Mouse (Mus musculus) cerebellum, adult 2 months (tissue): ENCODE data around the gene Maz. TPM values are rescaled to one million over a fixed set of nuclear protein-coding genes. Genes with fewer than 3 reads are reported as not detected.

ENCODE experiments used
- DNase-seq, 2 experiments: peaks; one replicate each; pipeline ENCODE4 v3.0.0; 2021
- H3K27ac ChIP-seq: fragments of 200-500 bp; 2 replicates; pipeline ENCODE4 v1.5.1; 2012; ENCODE audit warnings: low read length, control low read depth, inconsistent platforms; ENCODE audit not compliant: insufficient read depth
- H3K27me3 ChIP-seq: fragments of 200-500 bp; 2 replicates; pipeline ENCODE4 v1.6.1; 2012; ENCODE audit warnings: inconsistent platforms, mild to moderate bottlenecking, low read length, moderate library complexity; ENCODE audit not compliant: control insufficient read depth, insufficient read depth
- H3K4me1 ChIP-seq: fragments of 200-500 bp; 2 replicates; pipeline ENCODE4 v1.6.1; 2011; ENCODE audit warnings: low read length; ENCODE audit not compliant: control insufficient read depth, insufficient read depth
- H3K4me3 ChIP-seq: fragments of 200-500 bp; replicated peaks from 2 replicates; pipeline ENCODE3; 2011; ENCODE audit warnings: mild to moderate bottlenecking, low read depth, low read length, control low read depth; ENCODE audit not compliant: insufficient read depth
- CTCF ChIP-seq: fragments of 200-500 bp; IDR thresholded peaks from 2 replicates; pipeline ENCODE4 v1.5.1; 2011; ENCODE audit warnings: low read depth, mild to moderate bottlenecking, control low read depth, low read length, moderate library complexity, borderline replicate concordance; ENCODE audit not compliant: insufficient read depth
- POLR2A ChIP-seq: fragments of 200-500 bp; IDR thresholded peaks from 2 replicates; pipeline ENCODE4 v1.6.1; 2011; ENCODE audit warnings: low read length, control low read depth, borderline replicate concordance; ENCODE audit not compliant: insufficient read depth
- WGBS: fragments of 180-500 bp; shearing (Covaris S2); methylation state at CpG from one replicate; pipeline ENCODE4 v1.1.7; 2018; 5-methylcytosine and 5-hydroxymethylcytosine counted together
- polyA plus RNA-seq: library from polyadenylated mRNA; depleted of rRNA; stranded (reverse); fragments of >200 nt; gene quantifications from 2 replicates; pipeline ENCODE4 v1.2.3, GENCODE M21; 2012

Gene Maz
- polyA plus RNA-seq, 1 experiment: 198 TPM

GRCm38 (mm10) chr7:127016081-127016480 lies 10.8 kb downstream of the Maz start:
- Histone ChIP-seq H3K4me3 (peak overlapping the region; percentile 93), H3K27ac (peak overlapping the region; percentile 98), H3K4me1 (peaks cover 25% of the 10 kb centered on the region), H3K27me3 (no peaks in the 10 kb centered on the region)
- DNase-seq: peak; percentile 72 to 82
- TF ChIP-seq CTCF (no peak), POLR2A (peak; percentile 23; the same call in 1 of the 2 replicates)
- 2% methylated on average over 10 of the region's 10 CpGs for WGBS

GRCm38 (mm10) chr7:127014993-127015392 lies 11.8 kb downstream of the Maz start:
- 91% methylated on average over 12 of the region's 12 CpGs for WGBS
- Histone ChIP-seq H3K4me3 (no peak overlapping the region), H3K27ac (no peak overlapping the region), H3K4me1 (peaks cover 29% of the 10 kb centered on the region), H3K27me3 (no peaks in the 10 kb centered on the region)
- DNase-seq: peak in 1 of 2 experiments; percentile 26
- TF ChIP-seq POLR2A: no peak
- TF ChIP-seq CTCF: no peak

- Histone ChIP-seq H3K4me3 (peak within 1 kb of the TSS; percentile 76), H3K4me1 (peaks cover 36% of the 10 kb centered on the region), H3K27ac (peak within 1 kb of the TSS; percentile 72), H3K27me3 (no peaks in the 10 kb centered on the region)
- TF ChIP-seq CTCF (no peak), POLR2A (peak; percentile 31; the same call in 1 of the 2 replicates)
- DNase-seq: peak; percentile 69 to 72
- WGBS: 44% methylated on average over 11 of the region's 11 CpGs
Observed at GRCm38 (mm10) chr7:127014320-127014719, 12.5 kb downstream of the Maz start, which contains the start of gene Mvp. Gene Mvp, minus strand, starts transcription at chr7:127014621.

GRCm38 (mm10) chr7:127013385-127013784 lies 13.5 kb downstream of the Maz start:
- DNase-seq: no peak
- H3K4me1 ChIP-seq: peaks cover 42% of the 10 kb centered on the region
- H3K27me3 ChIP-seq: no peaks in the 10 kb centered on the region
- peak overlapping the region; percentile 40; the same call in 1 of the 2 replicates for H3K27ac ChIP-seq
- peak; percentile 16; the same call in 1 of the 2 replicates for TF ChIP-seq POLR2A
- TF ChIP-seq CTCF: no peak
- WGBS: 70% methylated on average over 6 of the region's 6 CpGs
- peak overlapping the region; percentile 16 for H3K4me3 ChIP-seq

GRCm38 (mm10) chr7:127012845-127013244 lies 14.0 kb downstream of the Maz start:
- Histone ChIP-seq H3K27me3 (no peaks in the 10 kb centered on the region), H3K4me1 (peaks cover 44% of the 10 kb centered on the region), H3K27ac (peak overlapping the region; percentile 51), H3K4me3 (no peak overlapping the region)
- TF ChIP-seq POLR2A (no peak), CTCF (no peak)
- DNase-seq: no peak
- 83% methylated on average over 10 of the region's 10 CpGs for WGBS

GRCm38 (mm10) chr7:127012374-127012773 lies 14.5 kb downstream of the Maz start:
- TF ChIP-seq CTCF (no peak), POLR2A (peak; percentile 14; the same call in 1 of the 2 replicates)
- no peak overlapping the region for H3K4me3 ChIP-seq
- peaks cover 48% of the 10 kb centered on the region for H3K4me1 ChIP-seq
- H3K27me3 ChIP-seq: no peaks in the 10 kb centered on the region
- H3K27ac ChIP-seq: peak overlapping the region; percentile 51
- DNase-seq: peak; percentile 48 to 67
- 24% methylated on average over 6 of the region's 6 CpGs for WGBS

DNA sequence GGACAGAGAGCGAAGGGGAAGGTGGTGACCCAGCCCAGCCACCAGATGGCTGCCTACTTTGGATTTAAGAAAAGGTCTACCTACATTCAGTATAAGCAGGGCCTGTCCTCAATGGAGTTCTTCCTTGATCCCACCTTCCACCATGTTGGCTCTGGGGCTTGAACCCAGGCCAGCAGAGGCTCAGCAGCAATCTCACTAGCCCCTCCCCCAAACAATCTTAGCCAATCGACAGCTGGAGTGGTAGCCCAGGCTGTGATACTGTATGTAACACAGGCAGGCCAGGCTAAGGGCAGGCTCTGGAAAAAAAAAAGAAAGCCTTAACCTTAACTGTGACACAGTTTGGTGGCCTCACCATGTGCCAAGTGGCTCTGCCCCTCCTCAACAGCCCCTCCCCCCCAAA lies 15.1 kb downstream of the Maz start:
- WGBS: 46% methylated on average over 2 of the region's 2 CpGs
- TF ChIP-seq CTCF (no peak), POLR2A (no peak)

DNA sequence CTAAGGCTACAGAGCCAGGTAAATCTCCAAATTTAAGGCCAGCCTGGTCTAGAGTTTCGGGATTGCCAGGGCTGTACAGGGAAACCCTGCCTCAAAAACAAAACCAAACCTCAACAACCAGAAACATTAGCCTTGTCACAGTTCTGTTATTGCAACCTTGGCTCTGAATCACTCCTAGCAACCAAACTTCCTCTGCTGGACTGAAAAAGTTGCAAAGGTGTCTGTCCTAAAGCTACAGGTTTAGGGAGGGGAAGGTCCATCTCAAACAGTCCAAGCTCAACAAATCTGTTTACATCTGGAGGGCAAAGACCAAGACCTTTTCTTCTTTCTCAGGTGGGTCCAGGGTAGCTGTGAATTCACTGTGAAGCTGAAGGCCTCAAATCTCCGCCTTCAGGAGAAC lies 15.8 kb downstream of the Maz start:
- Histone ChIP-seq H3K4me1 (peaks cover 58% of the 10 kb centered on the region), H3K27me3 (no peaks in the 10 kb centered on the region), H3K4me3 (no peak overlapping the region), H3K27ac (peak overlapping the region; percentile 2; the same call in 1 of the 2 replicates)
- WGBS: 93% methylated on average over 2 of the region's 2 CpGs
- no peak for TF ChIP-seq CTCF
- TF ChIP-seq POLR2A: 0 out of 2 replicates have a peak, but pooled peaks have one; percentile 7
- DNase-seq: no peak

More for the DNA sequence above, 15.1 kb downstream of the Maz start:
- Histone ChIP-seq H3K4me1 (peaks cover 54% of the 10 kb centered on the region), H3K27me3 (no peaks in the 10 kb centered on the region), H3K4me3 (no peak overlapping the region), H3K27ac (peak overlapping the region; percentile 2; the same call in 1 of the 2 replicates)
- peak in 1 of 2 experiments; percentile 46 for DNase-seq
